Mouse (Mus musculus) T-cell, adult 2 months (primary cell): ENCODE measurements around the gene Tyw1.

Experiments
- DNase-seq: peaks from one replicate; pipeline ENCODE4 v3.0.0; 2022; ENCODE audit warnings: low spot score

The Tyw1 gene

GRCm38 (mm10) chr5:130264433-130265005, 9.1 kb downstream of the Tyw1 start:
- no peak for DNase-seq

- peak; percentile 36 for DNase-seq
These were observed 11.2 kb downstream of the Tyw1 start for GRCm38 (mm10) chr5:130266651-130267050.

GRCm38 (mm10) chr5:130267316-130267715, 11.9 kb downstream of the Tyw1 start:
- no peak for DNase-seq

- DNase-seq, result no peak
These were observed 13.6 kb downstream of the Tyw1 start for GRCm38 (mm10) chr5:130268976-130269375.

- DNase-seq, result no peak
These were observed 16.9 kb downstream of the Tyw1 start for GRCm38 (mm10) chr5:130272344-130272743.

GRCm38 (mm10) chr5:130273046-130273445, 17.6 kb downstream of the Tyw1 start:
- DNase-seq, result no peak

- DNase-seq, result no peak
These were observed 20.1 kb downstream of the Tyw1 start for GRCm38 (mm10) chr5:130275509-130275908.

GRCm38 (mm10) chr5:130278011-130278472, 22.6 kb downstream of the Tyw1 start:
- no peak for DNase-seq

GRCm38 (mm10) chr5:130283079-130283732, 27.8 kb downstream of the Tyw1 start:
- DNase-seq, result no peak

GRCm38 (mm10) chr5:130288106-130288505, 32.7 kb downstream of the Tyw1 start:
- no peak for DNase-seq

GRCm38 (mm10) chr5:130290242-130290641, 34.8 kb downstream of the Tyw1 start:
- no peak for DNase-seq

- no peak for DNase-seq
These were observed 35.4 kb downstream of the Tyw1 start for GRCm38 (mm10) chr5:130290775-130291174.

- DNase-seq, result no peak
These were observed 37.6 kb downstream of the Tyw1 start for GRCm38 (mm10) chr5:130292976-130293375.

GRCm38 (mm10) chr5:130293941-130294340, 38.5 kb downstream of the Tyw1 start:
- DNase-seq, result no peak

GRCm38 (mm10) chr5:130294598-130294997, 39.2 kb downstream of the Tyw1 start:
- DNase-seq, result no peak

GRCm38 (mm10) chr5:130296071-130296470, 40.7 kb downstream of the Tyw1 start:
- no peak for DNase-seq

- DNase-seq, result no peak
These were observed 43.5 kb downstream of the Tyw1 start for GRCm38 (mm10) chr5:130298831-130299460.

GRCm38 (mm10) chr5:130299526-130299925, 44.1 kb downstream of the Tyw1 start:
- no peak for DNase-seq

- no peak for DNase-seq
These were observed 48.2 kb downstream of the Tyw1 start for GRCm38 (mm10) chr5:130303611-130304010.

GRCm38 (mm10) chr5:130307921-130308320, 52.5 kb downstream of the Tyw1 start:
- no peak for DNase-seq

- no peak for DNase-seq
These were observed 54.7 kb downstream of the Tyw1 start for GRCm38 (mm10) chr5:130310077-130310476.

GRCm38 (mm10) chr5:130310827-130311226, 55.4 kb downstream of the Tyw1 start:
- DNase-seq, result no peak

- no peak for DNase-seq
These were observed 58.1 kb downstream of the Tyw1 start for GRCm38 (mm10) chr5:130313488-130313887.
